Mouse (Mus musculus) cortical plate, adult 2 months (tissue): ENCODE results near the gene Uvrag.

Experiments
- CTCF ChIP-seq: fragments of 200-500 bp; IDR thresholded peaks from 2 replicates; pipeline ENCODE4 v1.5.1; 2011; ENCODE audit warnings: mild to moderate bottlenecking, control low read depth, low read length; ENCODE audit not compliant: insufficient read depth; ENCODE audit errors: extremely low read depth
- POLR2A ChIP-seq: fragments of 200-500 bp; IDR thresholded peaks from 2 replicates; pipeline ENCODE4 v1.6.1; 2011; ENCODE audit warnings: mild to moderate bottlenecking, low read length, control low read depth; ENCODE audit not compliant: insufficient read depth; ENCODE audit errors: extremely low read depth

DNA sequence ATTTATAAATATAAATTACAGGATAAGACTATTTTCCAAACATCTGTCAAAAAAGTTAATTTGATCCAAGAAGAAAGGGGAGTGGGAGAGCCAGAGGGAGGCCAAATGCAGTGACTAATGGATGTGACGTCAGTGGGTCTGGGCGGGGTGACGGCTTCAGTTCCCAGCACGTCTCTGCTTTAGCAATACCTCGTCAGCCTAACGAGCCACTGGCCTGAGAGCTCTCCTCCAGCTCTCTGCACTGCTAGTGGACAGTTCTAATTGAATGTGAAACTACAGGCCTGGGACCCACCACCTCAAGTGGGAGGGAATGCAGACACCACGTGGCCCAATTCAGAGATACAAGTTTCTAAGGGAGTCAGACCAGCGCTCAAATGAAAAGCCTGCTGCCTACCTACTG is 63.7 kb downstream of the Uvrag start:
- TF ChIP-seq CTCF (no peak), POLR2A (no peak)
